Mouse (Mus musculus): ENCODE data around the gene Gm20388.

DNA sequence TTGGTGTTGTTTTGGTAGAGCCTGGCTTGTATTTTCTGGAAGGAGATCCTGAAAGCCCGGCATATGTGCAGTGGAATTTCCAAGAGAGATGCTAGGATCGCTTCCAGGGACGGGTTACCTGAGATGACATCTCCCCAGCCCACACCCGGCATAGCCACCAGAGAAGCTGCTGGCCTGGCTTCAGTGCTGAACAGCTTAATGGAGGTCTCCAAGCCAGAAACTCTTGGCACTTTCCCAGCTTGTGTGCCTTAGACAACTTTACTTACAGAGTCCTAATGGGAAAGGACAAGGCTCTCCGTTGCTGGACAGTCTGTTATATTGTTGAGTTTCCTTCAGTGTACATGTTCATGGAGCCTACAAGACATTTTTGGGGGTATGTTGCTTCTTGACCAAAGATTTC lies 3803.8 kb downstream of the Gm20388 start:
- TF ChIP-seq POLR2A (IDR thresholded peaks at IDR 0.05; ENCODE audit: borderline replicate concordance, control insufficient read depth, low read depth, low read length), result no peak
- TF ChIP-seq CTCF (IDR thresholded peaks at IDR 0.05; ENCODE audit: control insufficient read depth, insufficient read depth, low read length), result no peak

Data from bone marrow, adult 2 months (tissue).